Mouse (Mus musculus): ENCODE measurements around the gene Cys1. TPM values are rescaled to one million over a fixed set of nuclear protein-coding genes. Genes with fewer than 3 reads are reported as not detected.
"Not testable (repeated sequence)": the region's sequence is repeated elsewhere in the genome, so short reads cannot be mapped to it uniquely, and the experiment has no call there.

Gene Cys1
- polyA plus RNA-seq, 1 experiment from 2014 or later = 0.34 TPM

DNA sequence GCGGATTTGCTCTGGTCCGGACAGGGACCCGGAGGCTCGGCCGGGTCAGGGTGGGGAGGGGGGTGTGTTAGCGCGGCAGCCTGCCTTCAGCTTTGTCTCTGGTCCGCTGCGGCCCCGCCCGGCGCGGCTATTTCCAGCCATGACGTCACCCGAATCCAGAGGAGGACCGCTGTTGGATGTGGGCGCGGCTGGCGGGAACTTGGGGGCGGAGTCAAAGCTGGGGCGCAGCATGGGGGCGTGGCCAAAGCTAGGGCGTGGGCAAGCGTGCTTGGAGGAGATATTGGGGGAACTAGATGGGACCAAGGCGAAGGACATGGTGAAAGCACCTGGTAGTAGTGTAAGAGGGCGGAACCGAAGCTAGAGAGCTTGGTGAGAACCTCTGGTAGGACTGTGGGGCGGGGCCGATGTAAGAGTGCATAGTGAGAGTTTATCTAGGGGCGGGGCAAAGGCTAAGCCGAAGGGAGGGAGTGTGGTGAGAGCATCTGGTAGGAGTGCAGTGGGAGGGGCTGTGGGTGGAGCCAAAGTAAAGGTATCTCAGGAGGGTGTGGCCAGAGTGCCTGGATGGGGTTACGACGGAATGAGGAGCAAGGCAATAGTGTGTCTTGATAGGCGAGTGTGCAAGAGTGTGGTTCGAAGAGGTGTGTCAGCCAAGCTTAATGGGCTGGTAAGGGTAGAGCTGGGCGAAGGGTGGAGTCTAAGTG is 29.8 kb downstream of the Cys1 start:
- Histone ChIP-seq H3K27me3 (ENCODE audit: insufficient read depth, poor library complexity, severe bottlenecking) (no peaks in the 10 kb centered on the region), H3K9me3 (no peaks in the 10 kb centered on the region), H3K27ac (peak overlapping the region; percentile 99), H3K36me3 (peaks cover 35% of the 10 kb centered on the region), H3K4me1 (peaks cover 36% of the 10 kb centered on the region), H3K4me3 (peak overlapping the region; percentile 89)
- peak; percentile 99 for DNase-seq (ENCODE audit: low spot score)
- under 1% methylated on average over 36 of the region's 36 CpGs for WGBS

- under 1% methylated on average over 67 of the region's 68 CpGs for WGBS
- no peaks in the 10 kb centered on the region for H3K9me3 ChIP-seq
- DNase-seq (ENCODE audit: low spot score) = peak; percentile 99
- peak within 1 kb of the TSS; percentile 89 for H3K4me3 ChIP-seq
- H3K36me3 ChIP-seq = peaks cover 28% of the 10 kb centered on the region
- peak within 1 kb of the TSS; percentile 99 for H3K27ac ChIP-seq
- peaks cover 30% of the 10 kb centered on the region for H3K4me1 ChIP-seq
- no peaks in the 10 kb centered on the region for H3K27me3 ChIP-seq (ENCODE audit: insufficient read depth, poor library complexity, severe bottlenecking)
These were observed 30.5 kb downstream of the Cys1 start, which contains the start of gene Klf11 for GRCm38 (mm10) chr12:24651063-24651557. Klf11 (plus strand) TSS chr12:24651274.

- peak overlapping the region; percentile 89 for H3K4me3 ChIP-seq
- no peaks in the 10 kb centered on the region for H3K27me3 ChIP-seq (ENCODE audit: insufficient read depth, poor library complexity, severe bottlenecking)
- DNase-seq (ENCODE audit: low spot score) = peak; percentile 79
- H3K4me1 ChIP-seq = peaks cover 30% of the 10 kb centered on the region
- H3K9me3 ChIP-seq = no peaks in the 10 kb centered on the region
- WGBS = 3% methylated on average over 22 of the region's 22 CpGs
- H3K27ac ChIP-seq = peak overlapping the region; percentile 99
- peaks cover 22% of the 10 kb centered on the region for H3K36me3 ChIP-seq
These were observed 31.1 kb downstream of the Cys1 start for GRCm38 (mm10) chr12:24650415-24651062.

- no peaks in the 10 kb centered on the region for H3K27me3 ChIP-seq (ENCODE audit: insufficient read depth, poor library complexity, severe bottlenecking)
- H3K4me1 ChIP-seq = peaks cover 28% of the 10 kb centered on the region
- no peaks in the 10 kb centered on the region for H3K36me3 ChIP-seq
- 72% methylated on average over 1 of the region's 1 CpGs for WGBS
- no peak overlapping the region for H3K4me3 ChIP-seq
- H3K27ac ChIP-seq = no peak overlapping the region
- no peak for DNase-seq (ENCODE audit: low spot score)
- no peaks in the 10 kb centered on the region for H3K9me3 ChIP-seq
These were observed 33.5 kb downstream of the Cys1 start for GRCm38 (mm10) chr12:24648094-24648493.

- Histone ChIP-seq H3K4me3 (no peak overlapping the region), H3K4me1 (peaks cover 20% of the 10 kb centered on the region), H3K27ac (no peak overlapping the region), H3K27me3 (ENCODE audit: insufficient read depth, poor library complexity, severe bottlenecking) (peaks cover 4% of the 10 kb centered on the region; the same call in 1 of the 2 replicates), H3K36me3 (no peaks in the 10 kb centered on the region), H3K9me3 (no peaks in the 10 kb centered on the region)
- 66% methylated on average over 6 of the region's 6 CpGs for WGBS
- peak; percentile 85 for DNase-seq (ENCODE audit: low spot score)
These were observed 35.7 kb downstream of the Cys1 start for GRCm38 (mm10) chr12:24645901-24646300.

- H3K4me1 ChIP-seq = peaks cover 10% of the 10 kb centered on the region; the same call in 1 of the 2 replicates
- H3K9me3 ChIP-seq = no peaks in the 10 kb centered on the region
- WGBS = 57% methylated on average over 1 of the region's 1 CpGs
- H3K27me3 ChIP-seq (ENCODE audit: insufficient read depth, poor library complexity, severe bottlenecking) = peaks cover 4% of the 10 kb centered on the region; the same call in 1 of the 2 replicates
- DNase-seq (ENCODE audit: low spot score) = peak; percentile 88
- H3K36me3 ChIP-seq = no peaks in the 10 kb centered on the region
- peak overlapping the region; percentile 10; the same call in 1 of the 2 replicates for H3K27ac ChIP-seq
- no peak overlapping the region for H3K4me3 ChIP-seq
These were observed 37.5 kb downstream of the Cys1 start for GRCm38 (mm10) chr12:24644125-24644571.

- Histone ChIP-seq H3K4me1 (peaks cover 10% of the 10 kb centered on the region; the same call in 1 of the 2 replicates), H3K36me3 (no peaks in the 10 kb centered on the region), H3K27me3 (ENCODE audit: insufficient read depth, poor library complexity, severe bottlenecking) (peaks cover 4% of the 10 kb centered on the region; the same call in 1 of the 2 replicates), H3K4me3 (no peak overlapping the region), H3K9me3 (no peaks in the 10 kb centered on the region), H3K27ac (no peak overlapping the region)
- WGBS = 76% methylated on average over 4 of the region's 4 CpGs
- DNase-seq (ENCODE audit: low spot score) = no peak
These were observed 39.2 kb downstream of the Cys1 start for GRCm38 (mm10) chr12:24642370-24642802.

- H3K27me3 ChIP-seq (ENCODE audit: insufficient read depth, poor library complexity, severe bottlenecking); DNase-seq (ENCODE audit: low spot score); H3K36me3 ChIP-seq; H3K4me3 ChIP-seq; H3K9me3 ChIP-seq; H3K27ac ChIP-seq: not testable (repeated sequence)
- H3K4me1 ChIP-seq = peaks cover 13% of the 10 kb centered on the region
- 93% methylated on average over 10 of the region's 10 CpGs for WGBS
These were observed 42.8 kb downstream of the Cys1 start for GRCm38 (mm10) chr12:24638787-24639186.

DNA sequence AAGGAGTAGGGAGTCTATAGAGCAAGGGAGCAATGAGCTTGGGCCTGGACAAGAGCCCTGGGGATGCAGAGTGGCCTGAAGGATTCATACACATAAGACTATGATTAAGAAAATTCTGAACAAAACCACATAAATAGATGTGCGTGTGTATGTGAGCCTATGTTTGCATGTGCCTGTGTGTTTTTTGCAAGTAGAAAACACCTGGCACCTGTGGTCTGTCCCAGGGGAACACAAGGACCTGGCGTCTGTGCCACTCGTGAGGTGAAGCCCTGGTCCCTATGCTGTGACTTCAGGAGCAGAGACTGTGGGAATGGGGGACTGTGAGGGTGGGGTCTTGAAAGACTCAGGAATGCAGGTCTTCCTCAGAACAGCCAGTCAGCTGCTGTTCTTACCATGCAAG is 47.0 kb downstream of the Cys1 start:
- no peaks in the 10 kb centered on the region for H3K36me3 ChIP-seq
- peaks cover 9% of the 10 kb centered on the region for H3K4me1 ChIP-seq
- no peak overlapping the region for H3K4me3 ChIP-seq
- no peaks in the 10 kb centered on the region for H3K27me3 ChIP-seq (ENCODE audit: insufficient read depth, poor library complexity, severe bottlenecking)
- no peaks in the 10 kb centered on the region for H3K9me3 ChIP-seq
- no peak for DNase-seq (ENCODE audit: low spot score)
- WGBS = 92% methylated on average over 3 of the region's 3 CpGs
- no peak overlapping the region for H3K27ac ChIP-seq

- Histone ChIP-seq H3K9me3 (no peaks in the 10 kb centered on the region), H3K27ac (no peak overlapping the region), H3K36me3 (no peaks in the 10 kb centered on the region), H3K4me3 (no peak overlapping the region), H3K4me1 (peaks cover 9% of the 10 kb centered on the region), H3K27me3 (ENCODE audit: insufficient read depth, poor library complexity, severe bottlenecking) (no peaks in the 10 kb centered on the region)
- 55% methylated on average over 4 of the region's 4 CpGs for WGBS
- DNase-seq (ENCODE audit: low spot score) = no peak
These were observed 47.4 kb downstream of the Cys1 start for GRCm38 (mm10) chr12:24634212-24634611.

DNA sequence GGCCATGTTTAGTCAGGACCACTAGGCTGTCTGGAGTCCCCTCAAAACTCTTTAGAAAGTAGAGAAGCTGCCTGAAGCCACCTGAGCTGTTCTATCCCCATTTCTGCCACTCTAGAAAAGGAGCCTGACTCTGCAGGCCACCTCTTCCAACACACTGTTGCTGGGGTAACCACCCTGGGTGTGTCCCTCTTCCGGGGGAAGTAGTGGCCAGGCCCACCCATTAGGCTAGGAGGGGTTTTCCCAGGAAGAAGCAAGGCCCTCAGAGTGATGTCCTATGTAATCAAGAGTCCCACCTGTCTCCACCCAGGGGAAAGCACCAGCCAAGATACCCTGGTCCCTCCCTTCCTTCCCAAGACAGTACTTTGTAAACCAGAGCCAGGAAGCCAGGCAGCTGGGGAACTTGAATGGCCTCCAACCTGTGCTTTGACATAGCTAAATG is 47.8 kb downstream of the Cys1 start:
- Histone ChIP-seq H3K36me3 (no peaks in the 10 kb centered on the region), H3K27ac (no peak overlapping the region), H3K4me1 (peaks cover 9% of the 10 kb centered on the region), H3K27me3 (ENCODE audit: insufficient read depth, poor library complexity, severe bottlenecking) (no peaks in the 10 kb centered on the region), H3K4me3 (no peak overlapping the region), H3K9me3 (no peaks in the 10 kb centered on the region)
- WGBS = 63% methylated on average over 1 of the region's 1 CpGs
- DNase-seq (ENCODE audit: low spot score) = no peak

DNA sequence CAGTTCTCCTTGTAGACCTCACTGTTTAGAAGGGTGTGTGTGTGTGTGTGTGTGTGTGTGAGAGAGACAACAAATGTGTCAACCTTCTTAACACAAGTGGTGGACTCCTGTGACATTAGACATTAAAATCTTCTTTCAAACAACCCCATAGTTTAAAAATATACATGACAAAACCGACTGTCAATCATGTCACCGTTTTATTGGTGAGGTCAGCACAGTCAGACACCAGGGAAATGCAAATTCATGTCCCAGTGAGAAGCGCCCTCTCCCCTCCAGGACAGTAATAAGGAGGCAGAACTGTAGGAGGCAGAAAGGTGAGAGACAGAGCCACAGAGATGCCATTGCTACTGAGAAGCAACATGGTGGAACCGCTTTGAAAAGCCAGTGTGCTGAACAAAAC is 49.2 kb downstream of the Cys1 start:
- H3K4me1 ChIP-seq = peaks cover 9% of the 10 kb centered on the region
- no peak for DNase-seq (ENCODE audit: low spot score)
- WGBS = 65% methylated on average over 4 of the region's 4 CpGs
- no peak overlapping the region for H3K4me3 ChIP-seq
- no peaks in the 10 kb centered on the region for H3K36me3 ChIP-seq
- H3K27me3 ChIP-seq (ENCODE audit: insufficient read depth, poor library complexity, severe bottlenecking) = no peaks in the 10 kb centered on the region
- no peak overlapping the region for H3K27ac ChIP-seq
- H3K9me3 ChIP-seq = no peaks in the 10 kb centered on the region

DNA sequence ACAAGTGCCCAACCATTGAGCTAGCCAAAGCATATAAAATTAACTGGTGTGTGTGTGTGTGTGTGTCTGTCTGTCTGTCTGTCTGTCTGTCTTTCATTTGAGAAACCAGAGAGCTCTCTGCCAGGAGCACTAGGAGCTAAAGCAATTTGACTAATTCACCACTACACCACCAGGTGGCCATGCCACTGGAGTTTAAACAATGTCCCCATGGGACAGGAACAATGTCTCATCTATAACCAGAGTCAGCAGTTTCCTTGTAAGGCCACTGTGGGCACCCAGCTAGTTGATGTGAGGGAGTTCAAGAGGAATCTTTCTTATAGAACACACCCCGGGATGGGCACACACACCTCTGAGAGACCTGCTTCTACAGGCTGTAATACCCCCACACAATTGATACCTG is 51.4 kb downstream of the Cys1 start:
- Histone ChIP-seq H3K4me1 (peaks cover 14% of the 10 kb centered on the region), H3K27ac (no peak overlapping the region), H3K4me3 (no peak overlapping the region), H3K9me3 (no peaks in the 10 kb centered on the region), H3K36me3 (no peaks in the 10 kb centered on the region), H3K27me3 (ENCODE audit: insufficient read depth, poor library complexity, severe bottlenecking) (no peaks in the 10 kb centered on the region)
- no peak for DNase-seq (ENCODE audit: low spot score)
- 70% methylated on average over 1 of the region's 1 CpGs for WGBS

All from heart, embryonic 10.5 days (tissue).